Mouse (Mus musculus) heart, postnatal 14 days (tissue): ENCODE data around the gene Ppp1r3d. TPM values are rescaled to one million over a fixed set of nuclear protein-coding genes. Genes with fewer than 3 reads are reported as not detected.

Experiments
- DNase-seq, 2 experiments: peaks; one replicate each; pipeline ENCODE4 v3.0.0; 2021 to 2022
- intact Hi-C: fragments of 180-260 bp; cut with DNase I; formaldehyde crosslinking; loops from one replicate; pipeline ENCODE4 v1.15.1; 2025
- long read RNA-seq, 2 experiments: library from polyadenylated mRNA; stranded (forward); transcript quantifications; one replicate each; pipeline ENCODE4 v2.0.0; 2021
- total RNA-seq, 2 experiments: library from RNA; stranded (reverse); gene quantifications; 2 replicates each; pipeline ENCODE4 v1.2.3; 2021

Ppp1r3d gene
- total RNA-seq, result 10 to 100 TPM; 21.0 to 21.5 TPM
- long read RNA-seq, experiment 1, transcript Ppp1r3d-201 (1 exons, 3,267 nt), result major isoform, 25 of 25 reads
- long read RNA-seq, experiment 1, partial matches to known transcripts, result 0 of 25 reads
- long read RNA-seq, experiment 1, other reads (novel, unspliced or antisense), result 0 of 25 reads
- long read RNA-seq, experiment 2, transcript Ppp1r3d-201 (1 exons, 3,267 nt), result major isoform, 30 of 31 reads
- long read RNA-seq, experiment 2, partial matches to known transcripts, result 0 of 31 reads
- long read RNA-seq, experiment 2, other reads (novel, unspliced or antisense), result 1 of 31 reads

- intact Hi-C loops, result no loop called here
- DNase-seq, result peak; percentile 69 to 72
These were observed at the start of gene Ppp1r3d, which contains the start of gene Fam217b for GRCm38 (mm10) chr2:178414261-178415149. Ppp1r3d (minus strand) TSS chr2:178414472. Fam217b (plus strand) TSS chr2:178414524.

- no peak for DNase-seq
- intact Hi-C loops, result no loop called here
These were observed 46.1 kb upstream of the Ppp1r3d start for GRCm38 (mm10) chr2:178460353-178460752.

- no peak for DNase-seq
- intact Hi-C loops, result no loop called here
These were observed 43.1 kb upstream of the Ppp1r3d start for GRCm38 (mm10) chr2:178457414-178457813.

GRCm38 (mm10) chr2:178454664-178455516 is 40.6 kb upstream of the Ppp1r3d start:
- no peak for DNase-seq
- intact Hi-C loops, result no loop called here

- intact Hi-C loops, result no loop called here
- no peak for DNase-seq
These were observed 36.7 kb upstream of the Ppp1r3d start for GRCm38 (mm10) chr2:178450961-178451360.

GRCm38 (mm10) chr2:178450236-178450635 is 36.0 kb upstream of the Ppp1r3d start:
- intact Hi-C loops, result no loop called here
- no peak for DNase-seq

GRCm38 (mm10) chr2:178449386-178449785 is 35.1 kb upstream of the Ppp1r3d start:
- intact Hi-C loops, result no loop called here
- no peak for DNase-seq

GRCm38 (mm10) chr2:178437311-178437710 is 23.0 kb upstream of the Ppp1r3d start:
- intact Hi-C loops, result no loop called here
- DNase-seq, result no peak

- intact Hi-C loops, result no loop called here
- no peak for DNase-seq
These were observed 19.6 kb upstream of the Ppp1r3d start for GRCm38 (mm10) chr2:178433903-178434302.

GRCm38 (mm10) chr2:178433495-178433894 is 19.2 kb upstream of the Ppp1r3d start:
- DNase-seq, result no peak
- intact Hi-C loops, result no loop called here

GRCm38 (mm10) chr2:178430231-178430630 is 16.0 kb upstream of the Ppp1r3d start, which contains the start of gene Cdh26:
Cdh26 (plus strand) TSS chr2:178430531.
- intact Hi-C loops, result no loop called here
- no peak for DNase-seq

- intact Hi-C loops, result loop anchor here (5.0 to 10.0 kb wide), 2 partner anchors 145 to 238 kb away; no protein-coding TSS in a partner anchor
- DNase-seq, result no peak
These were observed 15.2 kb upstream of the Ppp1r3d start for GRCm38 (mm10) chr2:178429426-178429825.

- DNase-seq, result no peak
- intact Hi-C loops, result loop anchor here (5.0 to 10.0 kb wide), 2 partner anchors 146 to 239 kb away; no protein-coding TSS in a partner anchor
These were observed 14.4 kb upstream of the Ppp1r3d start for GRCm38 (mm10) chr2:178428676-178429075.

GRCm38 (mm10) chr2:178428183-178428582 is 13.9 kb upstream of the Ppp1r3d start:
- DNase-seq, result no peak
- intact Hi-C loops, result loop anchor here (5.0 to 10.0 kb wide), 2 partner anchors 147 to 239 kb away; no protein-coding TSS in a partner anchor

GRCm38 (mm10) chr2:178427181-178427580 is 12.9 kb upstream of the Ppp1r3d start:
- intact Hi-C loops, result loop anchor here (5.0 to 10.0 kb wide), 2 partner anchors 148 to 240 kb away; no protein-coding TSS in a partner anchor
- no peak for DNase-seq

- peak in 1 of 2 experiments; percentile 45 for DNase-seq
- intact Hi-C loops, result loop anchor here (1.0 to 10.0 kb wide), 3 partner anchors 81 to 241 kb away; no protein-coding TSS in a partner anchor
These were observed 12.0 kb upstream of the Ppp1r3d start for GRCm38 (mm10) chr2:178426229-178426628.

GRCm38 (mm10) chr2:178423223-178423622 is 9.0 kb upstream of the Ppp1r3d start:
- intact Hi-C loops, result loop anchor here (10.0 kb wide), 1 partner anchor 152 kb away; no protein-coding TSS in a partner anchor
- DNase-seq, result no peak

GRCm38 (mm10) chr2:178422186-178422585 is 7.9 kb upstream of the Ppp1r3d start:
- DNase-seq, result no peak
- intact Hi-C loops, result loop anchor here (10.0 kb wide), 1 partner anchor 153 kb away; no protein-coding TSS in a partner anchor

- no peak for DNase-seq
- intact Hi-C loops, result loop anchor here (10.0 kb wide), 1 partner anchor 153 kb away; no protein-coding TSS in a partner anchor
These were observed 7.3 kb upstream of the Ppp1r3d start for GRCm38 (mm10) chr2:178421603-178422002.

- no peak for DNase-seq
- intact Hi-C loops, result loop anchor here (10.0 kb wide), 1 partner anchor 154 kb away; no protein-coding TSS in a partner anchor
These were observed 6.3 kb upstream of the Ppp1r3d start for GRCm38 (mm10) chr2:178420576-178420975.
